Mouse (Mus musculus): Measurements from ENCODE around the gene Bicdl1. TPM values are rescaled to one million over a fixed set of nuclear protein-coding genes. Genes with fewer than 3 reads are reported as not detected.

The Bicdl1 gene
- polyA plus RNA-seq, 1 experiment from 2014 or later: 8.0 TPM

DNA sequence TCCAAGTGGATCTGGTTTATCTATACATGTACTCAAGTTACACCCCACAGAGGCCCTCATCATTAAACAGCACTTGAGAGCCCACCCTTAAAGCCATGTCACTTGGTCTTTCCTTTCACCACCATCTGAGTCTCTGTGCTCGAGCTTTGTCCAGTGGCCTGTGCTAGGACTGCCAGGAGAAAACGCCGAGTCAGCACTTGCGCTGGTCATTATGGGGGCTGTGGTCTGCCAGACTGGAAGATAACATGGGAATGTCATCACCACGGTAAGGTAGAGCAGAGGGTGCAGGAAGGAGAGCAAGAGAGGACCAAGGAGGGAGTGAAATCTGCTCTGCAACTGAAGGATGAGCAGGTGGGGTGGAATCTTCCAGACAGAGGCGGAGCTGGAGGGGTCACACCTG lies 73.1 kb downstream of the Bicdl1 start:
- no peak overlapping the region for H3K4me3 ChIP-seq (ENCODE audit: low read depth, low read length)
- ATAC-seq: no peak
- no peaks in the 10 kb centered on the region for H3K4me1 ChIP-seq (replicated peaks; ENCODE audit: control insufficient read depth, insufficient read depth, low read length)
- 77% methylated on average over 6 of the region's 6 CpGs for WGBS
- no peak overlapping the region for H3K9ac ChIP-seq (ENCODE audit: low read depth, low read length)
- TF ChIP-seq CTCF (IDR thresholded peaks at IDR 0.05; ENCODE audit: low read depth): no peak
- H3K4me2 ChIP-seq (replicated peaks; ENCODE audit: low read depth): no peak overlapping the region
- no peak overlapping the region for H3K27ac ChIP-seq (ENCODE audit: low read depth, low read length)
- no peaks in the 10 kb centered on the region for H3K9me3 ChIP-seq (ENCODE audit: control insufficient read depth)
- H3K36me3 ChIP-seq (ENCODE audit: control insufficient read depth, insufficient read depth): no peaks in the 10 kb centered on the region
- H3K27me3 ChIP-seq (replicated peaks; ENCODE audit: control insufficient read depth, insufficient read depth, low read length): no peaks in the 10 kb centered on the region

DNA sequence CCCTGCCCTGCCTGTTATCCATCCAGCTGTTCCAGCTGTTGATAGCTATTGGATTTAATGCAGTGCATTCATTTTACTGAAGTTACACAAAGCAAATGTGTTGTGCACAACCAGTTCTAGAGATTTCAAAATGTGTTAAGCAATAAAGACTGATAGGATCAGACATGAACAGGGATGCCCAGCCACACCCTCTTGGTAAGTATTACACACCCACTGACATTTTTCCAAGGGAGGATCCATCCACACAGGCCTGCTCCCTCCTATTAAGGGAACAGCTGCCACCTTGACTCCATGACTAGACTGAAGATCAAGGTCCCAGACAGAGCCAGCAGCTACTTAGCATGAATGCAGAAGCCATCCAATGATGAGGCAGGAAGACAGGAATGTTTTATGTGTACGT lies 74.2 kb downstream of the Bicdl1 start:
- no peaks in the 10 kb centered on the region for H3K36me3 ChIP-seq (ENCODE audit: control insufficient read depth, insufficient read depth)
- H3K4me3 ChIP-seq (ENCODE audit: low read depth, low read length): no peak overlapping the region
- no peaks in the 10 kb centered on the region for H3K9me3 ChIP-seq (ENCODE audit: control insufficient read depth)
- ATAC-seq: no peak
- 71% methylated on average over 1 of the region's 1 CpGs for WGBS
- no peaks in the 10 kb centered on the region for H3K27me3 ChIP-seq (replicated peaks; ENCODE audit: control insufficient read depth, insufficient read depth, low read length)
- H3K4me1 ChIP-seq (replicated peaks; ENCODE audit: control insufficient read depth, insufficient read depth, low read length): no peaks in the 10 kb centered on the region
- no peak overlapping the region; the same call in 1 of the 2 replicates for H3K27ac ChIP-seq (ENCODE audit: low read depth, low read length)
- H3K4me2 ChIP-seq (replicated peaks; ENCODE audit: low read depth): no peak overlapping the region
- no peak for TF ChIP-seq CTCF (IDR thresholded peaks at IDR 0.05; ENCODE audit: low read depth)
- no peak overlapping the region for H3K9ac ChIP-seq (ENCODE audit: low read depth, low read length)

DNA sequence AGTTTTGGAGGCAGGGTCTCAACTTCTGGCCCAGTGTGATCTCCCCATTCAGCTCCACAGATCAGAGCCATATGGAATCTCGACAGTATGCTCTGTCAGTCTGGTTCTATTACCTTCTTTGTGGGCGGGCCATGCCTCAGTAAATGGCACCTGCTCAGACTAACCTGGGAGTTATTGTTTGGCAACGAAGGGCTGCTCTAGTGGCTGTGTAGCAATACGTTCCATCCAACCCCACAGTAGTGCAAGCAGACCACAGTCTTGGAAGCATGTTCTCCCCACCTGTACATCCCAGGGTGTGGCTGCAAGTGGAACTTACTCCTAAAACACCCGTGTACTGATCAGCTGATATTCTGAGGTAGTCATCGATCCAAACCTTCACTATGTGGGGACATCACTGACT lies 74.7 kb downstream of the Bicdl1 start:
- no peak overlapping the region for H3K9ac ChIP-seq (ENCODE audit: low read depth, low read length)
- H3K4me1 ChIP-seq (replicated peaks; ENCODE audit: control insufficient read depth, insufficient read depth, low read length): no peaks in the 10 kb centered on the region
- H3K4me2 ChIP-seq (replicated peaks; ENCODE audit: low read depth): no peak overlapping the region
- no peaks in the 10 kb centered on the region for H3K27me3 ChIP-seq (replicated peaks; ENCODE audit: control insufficient read depth, insufficient read depth, low read length)
- no peak overlapping the region for H3K4me3 ChIP-seq (ENCODE audit: low read depth, low read length)
- no peak overlapping the region for H3K27ac ChIP-seq (ENCODE audit: low read depth, low read length)
- no peak for TF ChIP-seq CTCF (IDR thresholded peaks at IDR 0.05; ENCODE audit: low read depth)
- 63% methylated on average over 6 of the region's 6 CpGs for WGBS
- H3K36me3 ChIP-seq (ENCODE audit: control insufficient read depth, insufficient read depth): no peaks in the 10 kb centered on the region
- no peak for ATAC-seq
- no peaks in the 10 kb centered on the region for H3K9me3 ChIP-seq (ENCODE audit: control insufficient read depth)

DNA sequence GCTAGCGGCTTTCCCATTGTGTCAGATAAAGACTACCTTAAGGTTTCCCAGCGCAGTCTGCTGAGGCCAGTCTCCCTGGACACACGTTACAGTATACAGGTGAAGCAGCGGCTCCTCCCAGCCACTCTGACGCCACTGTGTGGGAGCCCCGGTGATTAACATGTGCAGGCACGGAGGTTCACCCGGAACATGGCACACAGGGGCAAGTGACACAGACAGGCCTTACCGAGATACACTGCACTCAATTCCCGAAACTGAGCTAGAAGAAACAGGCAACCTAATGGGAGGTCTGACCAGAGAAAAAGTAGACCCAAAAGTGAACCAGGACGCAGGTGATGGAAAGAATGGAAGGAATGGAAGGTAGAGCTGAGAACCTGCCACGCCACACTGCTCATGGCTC lies 77.6 kb downstream of the Bicdl1 start:
- Histone ChIP-seq H3K4me1 (replicated peaks; ENCODE audit: control insufficient read depth, insufficient read depth, low read length) (no peaks in the 10 kb centered on the region), H3K27me3 (replicated peaks; ENCODE audit: control insufficient read depth, insufficient read depth, low read length) (no peaks in the 10 kb centered on the region), H3K27ac (ENCODE audit: low read depth, low read length) (no peak overlapping the region), H3K9me3 (ENCODE audit: control insufficient read depth) (no peaks in the 10 kb centered on the region), H3K9ac (ENCODE audit: low read depth, low read length) (no peak overlapping the region), H3K4me2 (replicated peaks; ENCODE audit: low read depth) (no peak overlapping the region), H3K4me3 (ENCODE audit: low read depth, low read length) (no peak overlapping the region), H3K36me3 (ENCODE audit: control insufficient read depth, insufficient read depth) (no peaks in the 10 kb centered on the region; the same call in 1 of the 2 replicates)
- no peak for ATAC-seq
- WGBS: 93% methylated on average over 12 of the region's 12 CpGs
- no peak for TF ChIP-seq CTCF (IDR thresholded peaks at IDR 0.05; ENCODE audit: low read depth)

DNA sequence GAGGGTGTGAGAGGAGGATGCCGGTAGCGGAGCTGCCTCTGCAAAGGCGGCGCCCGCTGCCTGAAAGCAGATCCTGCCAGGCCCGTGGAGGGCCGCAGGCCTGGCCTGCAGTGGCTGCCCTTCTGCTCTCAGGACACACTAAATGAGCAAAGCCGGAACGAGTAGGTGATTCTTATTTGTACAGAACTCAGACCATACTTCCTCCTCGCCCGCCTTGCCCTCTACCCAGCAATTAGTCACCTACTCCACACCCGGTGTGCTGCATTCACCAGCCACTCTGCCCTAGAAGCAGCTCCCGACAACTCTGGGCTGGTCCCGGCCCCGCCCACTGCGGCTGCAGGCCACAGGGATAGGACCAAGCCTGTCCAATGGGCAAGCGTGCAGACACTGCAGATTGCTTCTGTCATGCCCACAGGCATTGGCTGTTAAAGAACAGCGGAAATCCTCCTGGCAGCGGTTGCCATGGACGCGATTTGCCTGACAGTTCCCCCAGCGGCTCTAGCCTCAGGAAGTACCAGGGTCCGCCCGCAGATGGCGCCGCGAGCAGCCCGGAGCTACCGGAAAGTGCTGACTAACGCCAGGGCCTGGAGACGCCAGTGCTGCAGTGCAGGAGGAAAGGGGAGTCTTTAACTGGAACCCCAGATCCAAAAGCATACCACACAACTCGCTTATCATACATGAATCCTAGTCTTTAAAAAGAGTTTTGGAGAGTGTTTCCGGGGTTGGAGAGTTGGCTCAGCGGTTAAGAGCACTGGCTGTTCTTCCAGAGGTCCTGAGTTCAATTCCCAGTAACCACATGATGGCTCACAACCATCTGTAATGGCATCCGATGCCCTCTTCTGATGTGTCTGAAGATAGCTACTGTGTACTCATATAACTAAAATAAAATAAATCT lies 78.5 kb downstream of the Bicdl1 start:
- H3K36me3 ChIP-seq (ENCODE audit: control insufficient read depth, insufficient read depth): peaks cover under 1% of the 10 kb centered on the region; the same call in 1 of the 2 replicates
- TF ChIP-seq CTCF (IDR thresholded peaks at IDR 0.05; ENCODE audit: low read depth): peak; percentile 97
- H3K4me1 ChIP-seq (replicated peaks; ENCODE audit: control insufficient read depth, insufficient read depth, low read length): no peaks in the 10 kb centered on the region
- H3K9ac ChIP-seq (ENCODE audit: low read depth, low read length): peak overlapping the region; percentile 38
- WGBS: 3% methylated on average over 35 of the region's 35 CpGs
- H3K27me3 ChIP-seq (replicated peaks; ENCODE audit: control insufficient read depth, insufficient read depth, low read length): no peaks in the 10 kb centered on the region
- H3K27ac ChIP-seq (ENCODE audit: low read depth, low read length): peak overlapping the region; percentile 58
- H3K9me3 ChIP-seq (ENCODE audit: control insufficient read depth): no peaks in the 10 kb centered on the region
- peak overlapping the region; percentile 36 for H3K4me3 ChIP-seq (ENCODE audit: low read depth, low read length)
- peak; percentile 99 for ATAC-seq
- peak overlapping the region; percentile 66 for H3K4me2 ChIP-seq (replicated peaks; ENCODE audit: low read depth)

DNA sequence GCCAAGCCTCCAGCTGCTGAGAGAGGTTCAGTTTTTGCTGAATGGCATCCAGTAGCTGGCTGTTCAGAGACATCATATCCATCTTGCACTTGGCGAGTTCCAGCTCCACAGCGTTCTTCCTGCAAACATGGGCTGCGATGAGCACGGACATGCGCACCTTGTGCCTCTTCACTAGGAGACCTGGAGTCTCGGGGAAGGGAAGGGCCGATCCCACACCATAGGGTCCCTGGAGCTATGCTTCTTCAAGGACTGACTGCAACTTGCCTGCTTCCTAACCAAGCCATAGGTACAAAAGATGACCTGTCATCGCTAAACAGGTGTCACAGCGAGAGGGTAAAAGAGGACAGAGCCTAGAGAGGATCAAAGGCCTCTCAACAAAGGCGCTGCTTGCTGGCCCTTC lies 79.6 kb downstream of the Bicdl1 start:
- Histone ChIP-seq H3K4me2 (replicated peaks; ENCODE audit: low read depth) (no peak overlapping the region), H3K36me3 (ENCODE audit: control insufficient read depth, insufficient read depth) (peaks cover 11% of the 10 kb centered on the region; the same call in 1 of the 2 replicates), H3K9ac (ENCODE audit: low read depth, low read length) (no peak overlapping the region), H3K27ac (ENCODE audit: low read depth, low read length) (no peak overlapping the region), H3K4me1 (replicated peaks; ENCODE audit: control insufficient read depth, insufficient read depth, low read length) (no peaks in the 10 kb centered on the region), H3K4me3 (ENCODE audit: low read depth, low read length) (no peak overlapping the region), H3K9me3 (ENCODE audit: control insufficient read depth) (no peaks in the 10 kb centered on the region), H3K27me3 (replicated peaks; ENCODE audit: control insufficient read depth, insufficient read depth, low read length) (no peaks in the 10 kb centered on the region)
- 82% methylated on average over 10 of the region's 10 CpGs for WGBS
- ATAC-seq: no peak
- no peak for TF ChIP-seq CTCF (IDR thresholded peaks at IDR 0.05; ENCODE audit: low read depth)
